Mouse (Mus musculus): ENCODE data around the gene Cer1. TPM values are rescaled to one million over a fixed set of nuclear protein-coding genes. Genes with fewer than 3 reads are reported as not detected.
A peak's percentile ranks its signal among the peaks of the same experiment; 100 is the strongest.

The Cer1 gene
- polyA plus RNA-seq, 1 experiment from 2014 or later: not detected

DNA sequence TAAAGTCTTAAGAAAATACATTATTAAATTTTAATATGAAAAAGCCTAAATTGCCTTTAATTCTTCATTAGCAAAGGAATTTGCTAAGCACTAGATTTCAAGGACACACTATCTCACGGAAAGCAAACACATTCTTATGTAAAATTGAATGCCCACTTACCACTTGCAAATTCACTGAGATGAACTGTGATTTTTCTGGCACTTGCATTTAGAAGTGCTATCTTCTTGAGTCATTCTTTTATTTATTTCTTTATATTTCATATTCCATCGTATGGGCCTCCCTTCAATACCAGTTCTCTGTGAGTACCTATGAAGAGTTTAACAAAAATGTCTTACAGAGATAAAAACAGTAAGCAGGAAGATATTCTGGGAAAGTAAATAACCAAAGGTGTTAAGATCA, 31.1 kb downstream of the Cer1 start:
- Histone ChIP-seq H3K27me3 (ENCODE audit: control insufficient read depth, insufficient read depth, low read length) (no peaks in the 10 kb centered on the region), H3K36me3 (ENCODE audit: control insufficient read depth, insufficient read depth, low read length) (peaks cover 10% of the 10 kb centered on the region), H3K27ac (replicated peaks in 1 of 2; ENCODE audit: control insufficient read depth in 1 of 2, insufficient read depth in 1 of 2, low read depth in 2 of 2, low read length in 2 of 2) (no peak overlapping the region), H3K9me3 (ENCODE audit: control insufficient read depth, low read length) (no peaks in the 10 kb centered on the region), H3K9ac (ENCODE audit: low read length) (no peak overlapping the region), H3K4me1 (ENCODE audit: control insufficient read depth in 2 of 2, insufficient read depth in 2 of 2, low read length in 2 of 2) (peaks cover 2 to 27% of the 10 kb centered on the region in 2 experiments; a peak in 3 of 4 replicates), H3K4me3 (ENCODE audit: control insufficient read depth in 1 of 2, insufficient read depth in 1 of 2, low read depth in 1 of 2, low read length in 2 of 2) (no peak overlapping the region), H3K4me2 (ENCODE audit: low read length) (no peak overlapping the region)
- 88% methylated on average over 2 of the region's 2 CpGs for WGBS
- no peak for ATAC-seq (ENCODE audit: insufficient number of reproducible peaks, insufficient read depth, low FRiP score, low read depth)

DNA sequence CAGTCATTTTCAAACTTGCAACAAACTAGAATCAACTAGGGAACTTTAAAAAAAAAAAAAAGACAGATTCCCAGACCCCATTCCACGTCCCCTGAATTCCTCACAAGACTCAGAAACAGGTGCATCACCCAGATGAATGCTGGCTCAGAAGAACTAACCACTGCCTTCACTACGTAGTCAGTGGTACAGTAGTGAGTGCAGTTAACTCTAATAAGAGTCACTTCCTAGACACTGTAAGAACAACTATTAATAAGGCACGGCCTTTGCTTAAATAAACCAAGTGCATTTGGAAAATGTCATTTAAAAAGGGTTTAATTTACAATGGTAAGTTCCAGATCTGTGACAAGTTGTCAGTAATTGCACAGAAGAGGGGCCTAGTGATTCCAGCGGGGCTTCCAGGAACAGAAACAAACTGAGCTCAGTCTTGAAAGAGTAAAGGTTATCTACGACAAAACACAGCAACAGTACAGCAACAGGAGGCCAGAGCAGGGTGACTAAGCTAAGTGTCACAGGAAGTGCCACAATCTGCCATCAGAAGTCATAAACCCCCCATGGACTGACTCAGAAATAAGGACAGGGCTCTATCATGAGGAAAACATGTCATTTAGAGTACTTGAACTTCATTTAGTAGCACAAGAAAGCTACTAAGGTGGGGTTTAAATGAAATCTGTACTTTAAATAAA, 36.3 kb downstream of the Cer1 start:
- no peak overlapping the region for H3K4me3 ChIP-seq (ENCODE audit: control insufficient read depth in 1 of 2, insufficient read depth in 1 of 2, low read depth in 1 of 2, low read length in 2 of 2)
- no peak for ATAC-seq (ENCODE audit: insufficient number of reproducible peaks, insufficient read depth, low FRiP score, low read depth)
- no peaks in the 10 kb centered on the region for H3K27me3 ChIP-seq (ENCODE audit: control insufficient read depth, insufficient read depth, low read length)
- H3K4me2 ChIP-seq (ENCODE audit: low read length): no peak overlapping the region
- peak overlapping the region; percentile 55 to 56; a peak in 3 of 4 replicates for H3K27ac ChIP-seq (replicated peaks in 1 of 2; ENCODE audit: control insufficient read depth in 1 of 2, insufficient read depth in 1 of 2, low read depth in 2 of 2, low read length in 2 of 2)
- H3K9ac ChIP-seq (ENCODE audit: low read length): no peak overlapping the region
- no peaks in the 10 kb centered on the region for H3K9me3 ChIP-seq (ENCODE audit: control insufficient read depth, low read length)
- H3K4me1 ChIP-seq (ENCODE audit: control insufficient read depth in 2 of 2, insufficient read depth in 2 of 2, low read length in 2 of 2): peaks cover 2 to 28% of the 10 kb centered on the region in 2 experiments; a peak in 3 of 4 replicates
- peaks cover 21% of the 10 kb centered on the region for H3K36me3 ChIP-seq (ENCODE audit: control insufficient read depth, insufficient read depth, low read length)
- WGBS: 24% methylated on average over 5 of the region's 5 CpGs

DNA sequence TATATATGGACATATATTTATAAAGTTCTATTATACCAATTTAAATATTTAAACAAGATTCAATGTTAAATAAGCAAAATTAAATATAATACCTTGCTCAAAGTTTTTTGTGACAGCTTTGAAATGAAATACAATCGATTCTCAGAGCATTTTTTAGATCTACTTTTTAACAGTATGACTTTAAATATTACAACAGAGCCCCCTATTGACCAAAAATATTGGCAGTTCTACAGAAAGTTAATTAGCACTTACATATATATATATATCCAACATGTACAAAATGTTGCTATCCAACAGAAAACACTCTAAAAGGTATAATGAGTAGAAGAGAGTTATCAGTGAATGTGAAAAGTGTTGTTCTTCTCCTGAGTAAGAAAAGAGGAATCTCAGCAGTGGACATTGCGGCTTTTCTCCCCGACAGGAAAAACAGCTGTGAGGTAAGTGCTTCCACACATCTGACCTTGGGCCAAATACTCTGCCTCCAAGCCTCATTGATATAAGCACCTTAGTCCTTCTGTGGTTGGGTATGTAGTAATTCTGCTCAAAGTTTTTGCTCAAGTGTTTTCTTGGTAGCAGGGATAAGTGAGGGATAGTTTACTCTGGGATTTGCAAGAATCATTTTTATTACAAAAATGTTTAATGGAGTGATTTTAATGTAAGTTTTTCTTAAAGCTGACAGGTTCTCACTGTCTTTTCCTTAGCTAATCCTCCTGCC, 47.3 kb downstream of the Cer1 start:
- peaks cover 51% of the 10 kb centered on the region for H3K36me3 ChIP-seq (ENCODE audit: control insufficient read depth, insufficient read depth, low read length)
- H3K4me1 ChIP-seq (ENCODE audit: control insufficient read depth in 2 of 2, insufficient read depth in 2 of 2, low read length in 2 of 2): no peaks in the 10 kb centered on the region
- no peak for ATAC-seq (ENCODE audit: insufficient number of reproducible peaks, insufficient read depth, low FRiP score, low read depth)

More for the DNA sequence above, 47.3 kb downstream of the Cer1 start:
- Histone ChIP-seq H3K9ac (ENCODE audit: low read length) (no peak overlapping the region), H3K4me2 (ENCODE audit: low read length) (no peak overlapping the region), H3K4me3 (ENCODE audit: control insufficient read depth in 1 of 2, insufficient read depth in 1 of 2, low read depth in 1 of 2, low read length in 2 of 2) (no peak overlapping the region), H3K9me3 (ENCODE audit: control insufficient read depth, low read length) (no peaks in the 10 kb centered on the region), H3K27me3 (ENCODE audit: control insufficient read depth, insufficient read depth, low read length) (no peaks in the 10 kb centered on the region), H3K27ac (replicated peaks in 1 of 2; ENCODE audit: control insufficient read depth in 1 of 2, insufficient read depth in 1 of 2, low read depth in 2 of 2, low read length in 2 of 2) (no peak overlapping the region)
- 75% methylated on average over 3 of the region's 3 CpGs for WGBS

Other genes with a start within 250 kb of the Cer1 start
- gene Nfib, start 179.4 kb downstream of the Cer1 start, polyA plus RNA-seq (2014; fragmentation: Nextera tagmentation; extraction: Ambion mirVana): 78.1 and 79.8 TPM in 2 replicates
- 11.3 and 12.0 TPM in 2 replicates for gene Zdhhc21, start 25.2 kb downstream of the Cer1 start, polyA plus RNA-seq (2014; fragmentation: Nextera tagmentation; extraction: Ambion mirVana)
- 6.4 and 7.5 TPM in 2 replicates for gene Frem1, start 167.2 kb upstream of the Cer1 start, polyA plus RNA-seq (2014; fragmentation: Nextera tagmentation; extraction: Ambion mirVana)